Mouse (Mus musculus) forebrain, postnatal 0 days (tissue): ENCODE results near the gene Myh9. TPM values are rescaled to one million over a fixed set of nuclear protein-coding genes. Genes with fewer than 3 reads are reported as not detected.

Source experiments
- ATAC-seq: fragments of 200-750 bp; cut with Nextera tagmentation; 2 replicates; pipeline ENCODE4 v1.8.0; 2017; ENCODE audit warnings: mild to moderate bottlenecking, moderate library complexity
- DNase-seq: peaks from one replicate; pipeline ENCODE4 v3.0.0-alpha.2; 2015
- H3K27ac ChIP-seq: fragments of 300-500 bp; sonication (generic); 2 replicates; pipeline ENCODE4 v1.5.1; 2014; ENCODE audit warnings: low read depth, mild to moderate bottlenecking, antibody characterized with exemption, low read length, moderate library complexity, mixed read lengths
- H3K27me3 ChIP-seq: fragments of 300-500 bp; sonication (generic); 2 replicates; pipeline ENCODE4 v1.6.1; 2014; ENCODE audit warnings: mild to moderate bottlenecking, low read length, mixed read lengths; ENCODE audit not compliant: insufficient read depth
- H3K36me3 ChIP-seq: fragments of 300-500 bp; sonication (generic); 2 replicates; pipeline ENCODE4 v1.6.1; 2014; ENCODE audit warnings: mild to moderate bottlenecking, moderate library complexity; ENCODE audit not compliant: insufficient read depth
- H3K4me1 ChIP-seq: fragments of 300-500 bp; sonication (generic); 2 replicates; pipeline ENCODE4 v1.6.1; 2014; ENCODE audit warnings: antibody characterized with exemption; ENCODE audit not compliant: insufficient read depth
- H3K4me2 ChIP-seq: fragments of 300-500 bp; sonication (generic); 2 replicates; pipeline ENCODE4 v1.6.1; 2014; ENCODE audit warnings: low read depth, mild to moderate bottlenecking, moderate library complexity
- H3K4me3 ChIP-seq: fragments of 300-500 bp; sonication (generic); 2 replicates; pipeline ENCODE4 v1.5.1; 2014; ENCODE audit warnings: low read depth, low read length, mixed read lengths
- H3K9ac ChIP-seq: fragments of 300-500 bp; sonication (generic); 2 replicates; pipeline ENCODE4 v1.6.1; 2014; ENCODE audit warnings: mild to moderate bottlenecking
- H3K9me3 ChIP-seq: fragments of 300-500 bp; sonication (generic); 2 replicates; pipeline ENCODE4 v1.6.1; 2016; ENCODE audit warnings: low read length
- CTCF ChIP-seq: sonication (generic); IDR thresholded peaks from 2 replicates; pipeline ENCODE4 v1.5.1; 2016; ENCODE audit warnings: antibody characterized with exemption, control low read depth, low read depth
- WGBS: fragments of 180-500 bp; shearing (Covaris S2); extraction: QIAGEN DNeasy Blood & Tissue Kit; methylation state at CpG from one replicate; pipeline ENCODE4 v1.1.7; 2014; 5-methylcytosine and 5-hydroxymethylcytosine counted together
- polyA plus RNA-seq: library from polyadenylated mRNA; unstranded; fragments of >200 nt; fragmentation: Nextera tagmentation; extraction: Ambion mirVana; gene quantifications from 2 replicates; pipeline ENCODE4 v1.2.1, GENCODE M21; 2015
- total RNA-seq: library from RNA; depleted of rRNA; stranded (reverse); fragments of >200 nt; gene quantifications from 2 replicates; pipeline ENCODE4 v1.2.3, GENCODE M21; 2014

The Myh9 gene
- total and polyA plus RNA-seq, 2 experiments from 2014 or later = 7.2 to 35.2 TPM

DNA sequence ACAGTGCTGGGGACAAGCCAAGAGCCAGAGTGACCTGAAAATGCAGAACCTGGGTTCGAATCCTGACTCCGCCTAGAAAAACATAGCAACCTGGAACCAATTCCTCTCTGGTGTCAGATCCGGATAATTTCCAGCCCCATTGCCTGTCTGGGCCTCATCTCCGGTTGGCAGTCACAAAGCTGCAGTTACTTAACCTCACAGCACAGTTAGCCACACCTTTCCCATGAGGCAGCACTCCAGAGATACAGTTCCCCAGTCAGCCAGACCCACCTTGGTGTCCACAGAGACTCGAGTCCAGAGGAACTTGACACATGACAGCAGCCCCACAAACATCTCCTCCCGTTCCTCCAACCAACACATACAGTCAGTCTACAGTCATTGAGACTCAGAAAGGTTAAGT, 43.2 kb upstream of the Myh9 start:
- Histone ChIP-seq H3K27ac (no peak overlapping the region), H3K27me3 (no peaks in the 10 kb centered on the region), H3K36me3 (no peaks in the 10 kb centered on the region), H3K4me1 (no peaks in the 10 kb centered on the region), H3K9me3 (no peaks in the 10 kb centered on the region), H3K4me2 (no peak overlapping the region), H3K9ac (no peak overlapping the region), H3K4me3 (no peak overlapping the region)
- DNase-seq = no peak
- no peak for ATAC-seq
- WGBS = 87% methylated on average over 6 of the region's 6 CpGs
- TF ChIP-seq CTCF = no peak

GRCm38 (mm10) chr15:77883697-77884010, 41.7 kb upstream of the Myh9 start:
- ATAC-seq (no peak), DNase-seq (no peak)
- Histone ChIP-seq H3K4me1 (no peaks in the 10 kb centered on the region), H3K27ac (no peak overlapping the region), H3K36me3 (no peaks in the 10 kb centered on the region), H3K9ac (no peak overlapping the region), H3K4me3 (no peak overlapping the region), H3K27me3 (no peaks in the 10 kb centered on the region), H3K9me3 (no peaks in the 10 kb centered on the region), H3K4me2 (no peak overlapping the region)
- WGBS = 82% methylated on average over 4 of the region's 4 CpGs
- no peak for TF ChIP-seq CTCF

DNA sequence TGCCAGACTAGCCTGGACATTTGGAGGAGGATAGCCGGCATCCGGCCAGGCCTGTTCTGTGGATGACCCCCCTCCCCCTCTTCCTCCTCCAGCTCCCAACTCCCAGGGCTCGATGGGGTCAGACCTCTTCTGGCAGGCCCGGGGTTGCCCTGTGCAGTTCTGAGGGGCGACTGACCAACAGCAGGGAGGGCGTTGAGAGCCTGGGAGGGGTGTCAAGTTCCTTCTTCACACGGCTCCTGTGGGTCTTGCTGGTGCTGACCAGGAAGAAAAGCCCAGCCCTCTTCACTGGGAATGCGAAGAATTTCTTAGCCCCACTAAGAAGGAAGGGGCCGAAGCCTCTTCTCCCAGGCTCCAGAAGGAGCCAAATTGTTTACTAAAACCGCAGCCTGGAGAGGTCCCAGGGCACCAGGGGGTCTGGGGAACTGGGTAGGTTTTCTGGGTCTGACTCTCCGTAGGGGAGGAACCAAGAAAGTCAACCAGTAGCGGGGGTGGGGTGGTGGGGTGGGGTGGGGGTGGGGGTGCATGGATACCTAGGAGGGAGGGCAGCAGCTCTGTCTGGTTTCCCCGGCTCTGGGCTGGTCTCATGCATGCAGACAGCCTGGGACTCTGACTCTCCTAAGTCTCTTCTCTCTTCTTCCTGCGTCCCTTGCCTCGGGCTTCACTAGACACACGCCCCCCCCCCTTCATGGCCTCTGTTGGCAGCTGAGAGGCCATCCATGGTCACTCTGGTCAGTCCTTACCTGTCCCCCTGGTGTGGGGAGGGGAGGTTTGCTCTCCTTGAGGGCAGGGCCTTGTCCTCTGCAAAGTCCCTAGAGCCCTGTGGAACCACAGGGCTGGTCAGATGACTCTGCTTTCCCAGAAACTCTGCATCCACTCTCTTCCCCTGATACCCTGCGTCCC, 41.1 kb upstream of the Myh9 start:
- no peak overlapping the region for H3K9ac ChIP-seq
- 13% methylated on average over 16 of the region's 17 CpGs for WGBS
- no peaks in the 10 kb centered on the region for H3K9me3 ChIP-seq
- DNase-seq (no peak), ATAC-seq (no peak)
- TF ChIP-seq CTCF = no peak
- H3K4me1 ChIP-seq = no peaks in the 10 kb centered on the region
- no peak overlapping the region for H3K4me2 ChIP-seq
- no peak overlapping the region for H3K4me3 ChIP-seq
- H3K27me3 ChIP-seq = no peaks in the 10 kb centered on the region
- H3K27ac ChIP-seq = no peak overlapping the region
- H3K36me3 ChIP-seq = no peaks in the 10 kb centered on the region

- H3K9ac ChIP-seq = no peak overlapping the region
- no peak overlapping the region for H3K4me3 ChIP-seq
- TF ChIP-seq CTCF = no peak
- no peak for DNase-seq
- H3K4me1 ChIP-seq = no peaks in the 10 kb centered on the region
- no peak overlapping the region for H3K4me2 ChIP-seq
- no peaks in the 10 kb centered on the region for H3K36me3 ChIP-seq
- no peak overlapping the region for H3K27ac ChIP-seq
- H3K27me3 ChIP-seq = no peaks in the 10 kb centered on the region
- no peak for ATAC-seq
- WGBS = 75% methylated on average over 6 of the region's 6 CpGs
- H3K9me3 ChIP-seq = no peaks in the 10 kb centered on the region
These were observed 40.3 kb upstream of the Myh9 start for GRCm38 (mm10) chr15:77882297-77882696.

DNA sequence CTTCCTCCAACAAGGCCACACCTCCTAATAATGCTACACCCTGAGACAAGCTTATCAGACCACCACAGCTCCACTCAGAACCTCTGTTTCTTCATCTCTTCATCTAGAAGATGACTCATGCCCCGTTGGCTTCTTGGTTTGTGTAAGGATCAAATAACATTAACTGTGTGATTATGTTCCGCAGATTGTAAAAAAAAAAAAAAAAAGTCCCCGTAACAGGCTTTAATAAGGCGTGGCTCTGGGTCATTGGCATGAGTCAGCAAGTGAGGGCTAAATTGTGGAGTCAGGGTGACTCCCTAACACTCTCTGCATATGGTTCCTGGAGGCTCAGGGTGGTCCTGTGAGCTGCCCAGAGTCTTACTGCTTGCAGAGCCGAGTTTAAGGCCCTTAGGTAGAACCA, 39.7 kb upstream of the Myh9 start:
- Histone ChIP-seq H3K36me3 (no peaks in the 10 kb centered on the region), H3K4me2 (no peak overlapping the region)
- TF ChIP-seq CTCF = no peak

GRCm38 (mm10) chr15:77880738-77881137, 38.8 kb upstream of the Myh9 start:
- WGBS = 87% methylated on average over 5 of the region's 5 CpGs
- H3K4me2 ChIP-seq = no peak overlapping the region
- no peak for ATAC-seq
- H3K9me3 ChIP-seq = no peaks in the 10 kb centered on the region
- no peaks in the 10 kb centered on the region for H3K36me3 ChIP-seq
- no peak overlapping the region for H3K27ac ChIP-seq
- H3K9ac ChIP-seq = no peak overlapping the region
- H3K4me1 ChIP-seq = no peaks in the 10 kb centered on the region
- no peak for DNase-seq
- no peaks in the 10 kb centered on the region for H3K27me3 ChIP-seq
- TF ChIP-seq CTCF = no peak
- H3K4me3 ChIP-seq = no peak overlapping the region

More for the DNA sequence above, 39.7 kb upstream of the Myh9 start:
- no peaks in the 10 kb centered on the region for H3K9me3 ChIP-seq
- no peaks in the 10 kb centered on the region for H3K27me3 ChIP-seq
- 79% methylated on average over 5 of the region's 5 CpGs for WGBS
- no peaks in the 10 kb centered on the region for H3K4me1 ChIP-seq
- ATAC-seq (no peak), DNase-seq (no peak)
- H3K4me3 ChIP-seq = no peak overlapping the region
- no peak overlapping the region for H3K9ac ChIP-seq
- H3K27ac ChIP-seq = no peak overlapping the region

GRCm38 (mm10) chr15:77879756-77880155, 37.8 kb upstream of the Myh9 start:
- ATAC-seq (no peak), DNase-seq (no peak)
- Histone ChIP-seq H3K9ac (no peak overlapping the region), H3K4me2 (no peak overlapping the region), H3K27ac (no peak overlapping the region), H3K36me3 (no peaks in the 10 kb centered on the region), H3K27me3 (no peaks in the 10 kb centered on the region), H3K4me3 (no peak overlapping the region), H3K9me3 (no peaks in the 10 kb centered on the region), H3K4me1 (no peaks in the 10 kb centered on the region)
- 91% methylated on average over 3 of the region's 3 CpGs for WGBS
- no peak for TF ChIP-seq CTCF
